Mouse (Mus musculus) embryonic facial prominence, embryonic 13.5 days (tissue): ENCODE data around the gene Gpr33. TPM values are rescaled to one million over a fixed set of nuclear protein-coding genes. Genes with fewer than 3 reads are reported as not detected.

Experiments
- ATAC-seq: fragments of 200-750 bp; cut with Nextera tagmentation; 2 replicates; pipeline ENCODE4 v1.8.0; 2017; ENCODE audit warnings: low read depth; ENCODE audit not compliant: insufficient number of reproducible peaks, insufficient read depth, low FRiP score, low TSS enrichment
- H3K27ac ChIP-seq: fragments of 300-500 bp; sonication (generic); 2 replicates; pipeline ENCODE4 v1.5.1; 2015; ENCODE audit warnings: moderate library complexity, mild to moderate bottlenecking, inconsistent platforms
- H3K27me3 ChIP-seq: fragments of 300-500 bp; sonication (generic); 2 replicates; pipeline ENCODE4 v1.6.1; 2015; ENCODE audit warnings: mild to moderate bottlenecking, inconsistent platforms
- H3K36me3 ChIP-seq: fragments of 300-500 bp; sonication (generic); 2 replicates; pipeline ENCODE4 v1.6.1; 2015; ENCODE audit warnings: mild to moderate bottlenecking, inconsistent platforms
- H3K4me1 ChIP-seq: fragments of 300-500 bp; sonication (generic); 2 replicates; pipeline ENCODE4 v1.6.1; 2015; ENCODE audit warnings: inconsistent platforms
- H3K4me2 ChIP-seq: fragments of 300-500 bp; sonication (generic); 2 replicates; pipeline ENCODE4 v1.6.1; 2015; ENCODE audit warnings: moderate library complexity, mild to moderate bottlenecking, inconsistent platforms
- H3K4me3 ChIP-seq: fragments of 300-500 bp; sonication (generic); 2 replicates; pipeline ENCODE4 v1.5.1; 2015; ENCODE audit warnings: mild to moderate bottlenecking, inconsistent platforms
- H3K9ac ChIP-seq: fragments of 300-500 bp; sonication (generic); 2 replicates; pipeline ENCODE4 v1.6.1; 2015; ENCODE audit warnings: mild to moderate bottlenecking, inconsistent platforms
- H3K9me3 ChIP-seq: fragments of 300-500 bp; sonication (generic); 2 replicates; pipeline ENCODE4 v1.6.1; 2016; ENCODE audit warnings: inconsistent platforms
- WGBS: fragments of 180-500 bp; shearing (Covaris S2); methylation state at CpG from one replicate; pipeline ENCODE4 v1.1.7; 2015; ENCODE audit warnings: mixed read lengths; 5-methylcytosine and 5-hydroxymethylcytosine counted together
- polyA plus RNA-seq: library from polyadenylated mRNA; unstranded; fragments of >200 nt; fragmentation: Nextera tagmentation; extraction: Ambion mirVana; gene quantifications from 2 replicates; pipeline ENCODE4 v1.2.1, GENCODE M21; 2015

Gpr33 gene
- polyA plus RNA-seq, 1 experiment from 2014 or later: not detected

GRCm38 (mm10) chr12:52009928-52010629 lies 17.8 kb downstream of the Gpr33 start:
- no peak for ATAC-seq
- Histone ChIP-seq H3K4me1 (peaks cover 6% of the 10 kb centered on the region; the same call in 1 of the 2 replicates), H3K9ac (no peak overlapping the region), H3K27me3 (no peaks in the 10 kb centered on the region), H3K4me2 (no peak overlapping the region), H3K36me3 (no peaks in the 10 kb centered on the region), H3K27ac (no peak overlapping the region), H3K4me3 (no peak overlapping the region), H3K9me3 (no peaks in the 10 kb centered on the region)
- WGBS: 71% methylated on average over 15 of the region's 15 CpGs

DNA sequence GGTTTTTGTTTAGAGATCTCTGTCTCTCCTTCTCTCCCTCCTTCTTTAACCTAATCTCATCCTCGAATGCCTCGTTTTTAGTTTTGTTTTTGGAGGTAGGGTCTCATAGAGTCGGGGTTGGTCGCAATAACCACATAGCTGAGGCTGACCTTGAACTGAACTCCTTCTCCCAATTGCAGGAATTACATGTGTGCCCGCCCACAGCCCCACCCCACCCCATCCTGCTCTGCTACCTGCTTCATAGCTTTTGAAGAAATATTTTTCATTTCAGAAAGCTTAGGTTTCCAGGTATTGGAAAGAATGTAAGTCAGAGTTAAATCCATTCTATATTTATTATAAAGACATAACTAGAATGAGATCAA lies 21.2 kb downstream of the Gpr33 start:
- peak overlapping the region; percentile 77; the same call in 1 of the 2 replicates for H3K27ac ChIP-seq

DNA sequence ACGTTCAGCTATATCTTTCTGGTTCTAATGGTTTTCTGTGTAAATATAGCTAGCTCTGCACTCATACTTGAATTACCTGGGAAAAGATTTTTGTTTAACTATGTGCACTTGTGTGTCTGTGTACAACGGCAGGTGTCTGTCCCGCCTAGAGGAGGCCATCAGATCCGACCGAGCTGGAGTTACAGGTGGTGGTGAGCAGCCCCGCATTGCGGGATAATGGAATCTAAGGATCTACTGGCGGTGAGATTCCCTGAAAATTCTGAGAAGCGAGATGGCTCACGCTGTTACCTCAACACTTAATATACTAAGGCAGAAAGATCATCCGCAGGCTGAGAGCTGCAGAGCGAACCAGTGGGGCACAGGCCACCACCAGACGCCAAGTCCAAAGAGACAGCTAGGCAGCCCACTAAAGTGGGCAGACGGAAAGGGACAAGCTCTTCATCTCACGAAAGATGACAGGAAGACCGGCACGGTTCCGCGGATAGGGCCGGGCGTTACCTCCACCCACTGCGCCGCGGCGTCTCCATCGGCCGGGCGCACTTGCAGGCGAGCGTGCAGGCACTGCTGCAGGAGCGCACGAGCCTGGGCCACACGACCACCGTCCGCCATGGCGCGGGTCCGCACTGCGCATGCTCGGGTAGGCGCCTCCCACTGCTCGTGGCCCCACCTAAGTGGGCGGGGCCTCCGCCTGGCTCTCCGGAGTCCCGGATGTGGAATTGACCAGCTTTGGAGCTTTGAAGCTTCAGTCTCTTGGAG lies 21.8 kb downstream of the Gpr33 start, which contains the start of gene Dtd2:
Gene Dtd2 (minus strand): TSS at position 625 of the 756 bp plus-strand sequence.
- Histone ChIP-seq H3K27ac (peak within 1 kb of the TSS; percentile 77), H3K9me3 (no peaks in the 10 kb centered on the region)
- ATAC-seq: peak; percentile 96

More for the DNA sequence above, 21.2 kb downstream of the Gpr33 start:
- 41% methylated on average over 5 of the region's 5 CpGs for WGBS
- Histone ChIP-seq H3K27me3 (no peaks in the 10 kb centered on the region), H3K9ac (peak overlapping the region; percentile 85; the same call in 1 of the 2 replicates), H3K4me3 (peak overlapping the region; percentile 72), H3K4me1 (peaks cover 9% of the 10 kb centered on the region; the same call in 1 of the 2 replicates), H3K4me2 (peak overlapping the region; percentile 75), H3K9me3 (no peaks in the 10 kb centered on the region), H3K36me3 (peaks cover 3% of the 10 kb centered on the region; the same call in 1 of the 2 replicates)
- ATAC-seq: peak; percentile 61; the same call in 1 of the 2 replicates

GRCm38 (mm10) chr12:52002746-52003145 lies 25.1 kb downstream of the Gpr33 start:
- Histone ChIP-seq H3K36me3 (peaks cover 20% of the 10 kb centered on the region), H3K9ac (no peak overlapping the region), H3K27ac (no peak overlapping the region), H3K4me3 (no peak overlapping the region), H3K9me3 (no peaks in the 10 kb centered on the region), H3K4me1 (peaks cover 9% of the 10 kb centered on the region; the same call in 1 of the 2 replicates), H3K4me2 (no peak overlapping the region), H3K27me3 (no peaks in the 10 kb centered on the region)
- 93% methylated on average over 3 of the region's 3 CpGs for WGBS
- no peak for ATAC-seq

More for the DNA sequence above, 21.8 kb downstream of the Gpr33 start, which contains the start of gene Dtd2:
- Histone ChIP-seq H3K9ac (peak within 1 kb of the TSS; percentile 85), H3K4me1 (peaks cover 9% of the 10 kb centered on the region; the same call in 1 of the 2 replicates), H3K4me2 (peak within 1 kb of the TSS; percentile 75), H3K27me3 (no peaks in the 10 kb centered on the region), H3K4me3 (peak within 1 kb of the TSS; percentile 72), H3K36me3 (peaks cover 3% of the 10 kb centered on the region; the same call in 1 of the 2 replicates)
- WGBS: 2% methylated on average over 46 of the region's 46 CpGs

- H3K27ac ChIP-seq: no peak overlapping the region
- H3K4me2 ChIP-seq: no peak overlapping the region
- no peaks in the 10 kb centered on the region for H3K27me3 ChIP-seq
- H3K9ac ChIP-seq: no peak overlapping the region
- no peak for ATAC-seq
- H3K36me3 ChIP-seq: peaks cover 24% of the 10 kb centered on the region
- H3K4me3 ChIP-seq: no peak overlapping the region
- H3K4me1 ChIP-seq: peaks cover 9% of the 10 kb centered on the region; the same call in 1 of the 2 replicates
- H3K9me3 ChIP-seq: no peaks in the 10 kb centered on the region
- 34% methylated on average over 4 of the region's 4 CpGs for WGBS
Measured at GRCm38 (mm10) chr12:52001544-52001943, 26.3 kb downstream of the Gpr33 start.

GRCm38 (mm10) chr12:51998366-51998932 lies 29.4 kb downstream of the Gpr33 start:
- 88% methylated on average over 9 of the region's 9 CpGs for WGBS
- H3K27me3 ChIP-seq: no peaks in the 10 kb centered on the region
- H3K27ac ChIP-seq: no peak overlapping the region
- H3K36me3 ChIP-seq: peaks cover 43% of the 10 kb centered on the region
- H3K4me3 ChIP-seq: no peak overlapping the region
- H3K4me1 ChIP-seq: no peaks in the 10 kb centered on the region
- no peak overlapping the region for H3K4me2 ChIP-seq
- no peaks in the 10 kb centered on the region for H3K9me3 ChIP-seq
- no peak overlapping the region for H3K9ac ChIP-seq
- no peak for ATAC-seq

DNA sequence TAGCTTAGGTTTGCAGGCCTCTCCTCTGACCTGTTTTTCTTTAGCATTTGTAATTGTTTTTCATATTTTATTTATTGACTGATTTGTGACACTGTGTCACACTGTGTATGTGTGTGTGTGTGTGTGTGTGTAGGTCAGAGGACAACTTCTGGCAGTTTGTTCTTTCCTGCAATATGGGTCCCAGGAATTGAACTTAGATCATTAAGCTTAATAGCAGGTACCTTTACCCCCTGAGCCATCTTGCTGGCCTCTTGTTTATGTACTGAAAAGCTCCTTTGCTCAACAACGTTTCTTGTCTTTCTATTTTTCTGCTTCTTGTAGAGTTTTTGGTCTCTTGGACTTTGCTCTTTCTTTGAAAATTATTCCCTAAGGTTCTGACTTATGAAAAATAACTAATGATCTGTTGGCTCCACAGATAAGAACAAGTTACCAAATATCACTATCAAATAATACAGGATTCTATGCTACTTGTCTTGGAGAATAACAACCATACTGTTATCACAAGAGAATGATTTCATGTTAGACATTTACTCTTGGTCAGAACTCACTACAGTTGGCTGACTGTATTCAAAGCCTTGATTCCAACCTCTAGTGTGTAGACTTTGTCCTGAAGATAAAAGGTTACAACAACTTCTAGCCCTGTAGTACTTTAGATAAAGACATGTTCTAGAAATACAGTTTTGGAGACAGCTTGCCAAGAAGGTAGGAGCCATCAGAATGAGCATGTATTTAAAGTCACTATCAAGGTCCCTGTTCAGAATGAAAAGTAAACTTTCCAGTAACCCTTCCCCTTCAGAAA lies 31.9 kb downstream of the Gpr33 start:
- Histone ChIP-seq H3K4me3 (no peak overlapping the region), H3K4me1 (no peaks in the 10 kb centered on the region), H3K27ac (no peak overlapping the region), H3K9me3 (no peaks in the 10 kb centered on the region), H3K9ac (no peak overlapping the region), H3K4me2 (no peak overlapping the region), H3K36me3 (peaks cover 40% of the 10 kb centered on the region), H3K27me3 (no peaks in the 10 kb centered on the region)
- WGBS: 91% methylated on average over 1 of the region's 1 CpGs
- ATAC-seq: no peak

- ATAC-seq: no peak
- WGBS: 84% methylated on average over 2 of the region's 2 CpGs
- Histone ChIP-seq H3K4me1 (0 out of 2 replicates have a peak, but pooled peaks cover 3% of the 10 kb centered on the region), H3K9ac (no peak overlapping the region), H3K4me2 (no peak overlapping the region), H3K4me3 (no peak overlapping the region), H3K36me3 (peaks cover 17% of the 10 kb centered on the region), H3K9me3 (no peaks in the 10 kb centered on the region), H3K27ac (no peak overlapping the region), H3K27me3 (no peaks in the 10 kb centered on the region)
Measured at GRCm38 (mm10) chr12:51990629-51991028, 37.2 kb downstream of the Gpr33 start.

DNA sequence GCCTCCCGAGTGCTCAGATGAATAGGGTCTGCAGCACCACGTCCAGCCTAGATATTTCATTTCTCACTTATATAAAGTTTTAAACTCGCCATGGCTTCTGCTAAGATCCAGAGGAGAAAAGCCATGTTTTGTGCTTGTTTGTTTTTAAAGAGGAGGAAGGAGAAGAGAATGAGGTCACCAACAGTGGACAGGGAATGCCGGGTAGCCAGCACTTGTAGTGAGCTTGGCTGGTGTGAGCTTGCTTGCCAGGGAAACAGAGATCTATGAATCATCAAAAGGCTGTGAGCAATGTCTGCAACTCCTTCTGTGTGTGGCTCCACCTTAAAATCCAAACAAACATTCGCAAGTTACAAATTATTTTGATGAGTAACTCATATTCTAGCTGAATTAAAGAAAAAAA lies 39.3 kb downstream of the Gpr33 start:
- no peak for ATAC-seq
- no peaks in the 10 kb centered on the region for H3K36me3 ChIP-seq
- WGBS: 89% methylated on average over 5 of the region's 5 CpGs
- 0 out of 2 replicates have a peak, but pooled peaks cover 3% of the 10 kb centered on the region for H3K4me1 ChIP-seq
- H3K27me3 ChIP-seq: no peaks in the 10 kb centered on the region
- no peak overlapping the region for H3K4me2 ChIP-seq
- H3K27ac ChIP-seq: no peak overlapping the region
- no peaks in the 10 kb centered on the region for H3K9me3 ChIP-seq
- no peak overlapping the region for H3K4me3 ChIP-seq
- H3K9ac ChIP-seq: no peak overlapping the region

- Histone ChIP-seq H3K36me3 (no peaks in the 10 kb centered on the region), H3K4me3 (no peak overlapping the region), H3K9me3 (no peaks in the 10 kb centered on the region), H3K4me1 (0 out of 2 replicates have a peak, but pooled peaks cover 3% of the 10 kb centered on the region), H3K27ac (no peak overlapping the region), H3K27me3 (no peaks in the 10 kb centered on the region), H3K9ac (no peak overlapping the region), H3K4me2 (no peak overlapping the region)
- ATAC-seq: no peak
- WGBS: 52% methylated on average over 4 of the region's 4 CpGs
Measured at GRCm38 (mm10) chr12:51985826-51986225, 42.0 kb downstream of the Gpr33 start.
